Mouse (Mus musculus): ENCODE data around the gene Setmar.

- TF ChIP-seq CTCF (IDR thresholded peaks at IDR 0.05; ENCODE audit: low read depth), result peak; percentile 61
- TF ChIP-seq EP300 (IDR thresholded peaks at IDR 0.05; ENCODE audit: low read depth), result no peak
Observed at GRCm38 (mm10) chr6:108065583-108065982, 738 bp downstream of the Setmar start.
